Mouse (Mus musculus) hindbrain, embryonic 10.5 days (tissue): Measurements from ENCODE around the gene Epas1. TPM values are rescaled to one million over a fixed set of nuclear protein-coding genes. Genes with fewer than 3 reads are reported as not detected.

Experiments used
- DNase-seq: peaks from one replicate; pipeline ENCODE4 v3.0.0-alpha.2; 2017; ENCODE audit warnings: low spot score
- H3K27ac ChIP-seq: fragments of 300-500 bp; sonication (generic); 2 replicates; pipeline ENCODE4 v1.5.1; 2016; ENCODE audit warnings: mild to moderate bottlenecking, moderate library complexity
- H3K27me3 ChIP-seq: fragments of 300-500 bp; sonication (generic); 2 replicates; pipeline ENCODE4 v1.6.1; 2016; ENCODE audit warnings: mild to moderate bottlenecking; ENCODE audit not compliant: poor library complexity, insufficient read depth, severe bottlenecking
- H3K36me3 ChIP-seq: fragments of 300-500 bp; sonication (generic); 2 replicates; pipeline ENCODE4 v1.6.1; 2016; ENCODE audit warnings: mild to moderate bottlenecking, moderate library complexity
- H3K4me1 ChIP-seq: fragments of 300-500 bp; sonication (generic); replicated peaks from 2 replicates; pipeline ENCODE4 v1.6.1; 2016; ENCODE audit warnings: mild to moderate bottlenecking
- H3K4me3 ChIP-seq: fragments of 300-500 bp; sonication (generic); 2 replicates; pipeline ENCODE4 v1.5.1; 2016; ENCODE audit warnings: mild to moderate bottlenecking, moderate library complexity
- H3K9me3 ChIP-seq: fragments of 300-500 bp; sonication (generic); 2 replicates; pipeline ENCODE4 v1.6.1; 2016; ENCODE audit warnings: mild to moderate bottlenecking, moderate library complexity
- WGBS: fragments of 180-500 bp; shearing (Covaris S2); methylation state at CpG from one replicate; pipeline ENCODE4 v1.1.7; 2016; 5-methylcytosine and 5-hydroxymethylcytosine counted together
- polyA plus RNA-seq: library from polyadenylated mRNA; unstranded; fragments of >200 nt; fragmentation: Nextera tagmentation; extraction: Ambion mirVana; gene quantifications from 2 replicates; pipeline ENCODE4 v1.2.1, GENCODE M21; 2016

Epas1 gene
- polyA plus RNA-seq, 1 experiment from 2014 or later: 2.9 TPM

DNA sequence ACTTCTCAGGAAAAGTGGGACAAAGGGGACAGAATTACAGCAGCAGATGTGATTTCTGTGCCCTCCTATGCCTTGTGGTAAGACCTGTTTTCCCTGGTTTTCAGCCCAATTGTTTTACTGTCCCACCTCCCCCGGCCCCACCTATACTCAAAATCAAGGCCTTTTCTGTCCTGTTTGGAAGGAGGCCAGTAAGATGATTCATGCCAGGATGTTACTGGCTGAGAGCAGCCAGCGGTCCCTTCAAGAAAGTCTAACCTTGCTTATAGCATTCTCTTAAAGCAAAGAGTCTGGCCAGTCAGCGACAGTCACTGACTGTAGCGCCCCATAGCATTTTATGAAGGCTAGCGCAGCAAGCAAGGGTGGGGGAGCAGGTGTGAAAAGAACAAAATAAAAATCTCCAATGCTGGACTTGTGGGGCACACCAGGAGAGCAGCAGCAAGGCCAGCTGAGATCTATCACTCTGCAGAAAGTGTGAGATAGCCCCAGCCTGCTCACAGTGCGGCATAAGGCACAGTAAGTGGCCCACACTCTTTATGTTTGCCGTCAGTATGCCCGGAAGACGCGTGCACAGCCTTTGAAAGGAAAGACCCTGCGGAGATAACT lies 47.8 kb downstream of the Epas1 start:
- H3K4me3 ChIP-seq: no peak overlapping the region
- peaks cover 19% of the 10 kb centered on the region for H3K4me1 ChIP-seq
- H3K9me3 ChIP-seq: no peaks in the 10 kb centered on the region
- no peaks in the 10 kb centered on the region for H3K36me3 ChIP-seq
- peak overlapping the region; percentile 30; the same call in 1 of the 2 replicates for H3K27ac ChIP-seq
- DNase-seq: no peak
- H3K27me3 ChIP-seq: no peaks in the 10 kb centered on the region
- 78% methylated on average over 11 of the region's 11 CpGs for WGBS

DNA sequence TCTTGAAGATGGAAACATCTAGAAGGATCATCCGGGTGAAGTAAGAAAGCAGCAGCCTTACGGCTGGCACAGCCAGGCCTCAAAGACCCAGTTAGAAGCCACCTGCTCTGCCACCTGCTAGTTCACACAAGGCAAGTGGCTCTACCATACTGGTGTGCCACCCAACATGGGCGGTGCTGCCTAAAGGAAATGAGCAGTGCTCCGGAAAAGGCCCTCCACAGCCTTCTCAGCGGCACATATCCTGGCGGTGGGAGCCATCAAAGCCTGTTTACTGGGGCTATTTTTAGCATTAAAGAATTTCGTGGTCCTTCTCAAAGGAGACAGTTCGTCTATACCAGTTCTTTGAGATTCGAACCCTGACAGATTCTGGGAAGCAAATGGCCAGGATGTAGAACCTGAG lies 48.4 kb downstream of the Epas1 start:
- Histone ChIP-seq H3K9me3 (no peaks in the 10 kb centered on the region), H3K4me3 (no peak overlapping the region), H3K36me3 (no peaks in the 10 kb centered on the region), H3K27ac (peak overlapping the region; percentile 62; the same call in 1 of the 2 replicates), H3K27me3 (no peaks in the 10 kb centered on the region), H3K4me1 (peaks cover 19% of the 10 kb centered on the region)
- WGBS: 69% methylated on average over 9 of the region's 9 CpGs
- no peak for DNase-seq

DNA sequence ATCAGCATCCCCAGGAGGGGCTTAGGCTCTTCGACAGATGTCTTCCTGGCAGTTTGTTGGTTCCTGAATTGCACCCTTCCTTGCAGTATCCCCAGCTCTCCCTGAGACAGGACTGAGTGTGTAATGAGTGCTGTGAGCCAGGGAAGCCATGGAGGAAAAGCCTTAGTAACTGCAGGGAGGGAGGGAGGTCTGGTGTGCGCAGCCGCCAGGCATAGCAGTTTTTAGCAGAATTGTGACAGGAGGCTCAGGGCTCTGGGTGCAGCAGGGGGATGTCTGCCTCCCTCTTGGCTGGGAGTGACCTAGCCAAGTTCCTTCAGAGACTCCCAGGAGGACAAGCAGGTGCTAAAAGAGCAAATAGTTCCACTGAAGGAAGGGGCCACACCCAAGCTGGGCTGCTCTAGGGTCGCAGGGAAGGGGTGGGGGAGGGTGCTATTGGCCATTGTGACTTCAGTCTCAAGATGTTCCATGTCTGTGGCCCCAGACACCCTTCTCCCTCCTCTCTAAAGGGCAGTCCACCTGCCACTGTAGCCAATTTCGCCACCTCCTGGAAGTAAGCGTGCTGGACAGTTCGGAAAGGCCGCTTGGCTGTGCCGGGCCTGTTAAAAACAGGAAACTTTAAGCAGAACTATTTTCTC lies 49.0 kb downstream of the Epas1 start:
- no peaks in the 10 kb centered on the region for H3K27me3 ChIP-seq
- H3K4me1 ChIP-seq: peaks cover 19% of the 10 kb centered on the region
- no peak overlapping the region for H3K4me3 ChIP-seq
- peak overlapping the region; percentile 62 for H3K27ac ChIP-seq
- 71% methylated on average over 9 of the region's 9 CpGs for WGBS
- no peak for DNase-seq
- no peaks in the 10 kb centered on the region for H3K36me3 ChIP-seq
- H3K9me3 ChIP-seq: no peaks in the 10 kb centered on the region

DNA sequence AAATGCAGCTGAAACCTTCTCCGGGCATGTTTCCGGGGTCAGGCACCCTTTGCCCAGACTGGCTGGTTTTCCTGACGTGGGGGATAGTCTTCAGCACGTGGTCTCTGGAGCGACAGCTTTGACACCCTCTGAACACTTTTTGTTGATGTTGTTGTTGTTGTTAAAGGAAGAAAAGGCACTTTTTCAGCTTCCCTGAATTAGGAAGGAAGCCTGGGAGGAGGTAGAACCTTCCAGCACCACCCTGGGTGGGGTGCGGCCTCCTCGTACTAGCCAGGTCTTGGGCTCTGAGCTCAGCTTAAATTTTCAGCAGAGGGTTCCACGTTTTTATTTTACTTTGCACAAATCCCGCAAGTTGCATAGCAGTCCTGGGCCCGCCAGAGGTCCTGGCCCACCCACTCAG lies 49.6 kb downstream of the Epas1 start:
- no peak overlapping the region for H3K4me3 ChIP-seq
- H3K27ac ChIP-seq: no peak overlapping the region
- H3K4me1 ChIP-seq: peaks cover 19% of the 10 kb centered on the region
- no peaks in the 10 kb centered on the region for H3K27me3 ChIP-seq
- no peaks in the 10 kb centered on the region for H3K9me3 ChIP-seq
- no peaks in the 10 kb centered on the region for H3K36me3 ChIP-seq
- 79% methylated on average over 10 of the region's 10 CpGs for WGBS
- DNase-seq: no peak

DNA sequence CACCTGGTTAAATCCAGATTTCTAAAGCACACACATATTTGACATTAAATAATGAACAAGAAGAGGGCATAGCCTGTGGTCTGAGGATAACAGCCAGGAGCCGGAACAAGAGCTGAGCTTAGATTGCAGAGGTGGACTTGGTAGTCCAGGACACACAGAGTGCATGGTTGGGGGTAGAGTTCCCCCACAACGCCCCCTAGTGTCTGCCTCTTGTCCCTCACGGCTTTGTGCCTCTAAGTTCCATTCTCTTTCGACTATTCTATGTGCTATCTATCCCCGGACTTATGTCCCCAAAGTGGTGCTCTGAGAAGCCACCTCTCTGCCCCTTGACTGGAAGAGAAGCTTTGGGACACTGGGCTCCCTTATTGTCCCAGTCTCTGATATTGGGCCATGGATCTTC lies 50.2 kb downstream of the Epas1 start:
- no peak for DNase-seq
- Histone ChIP-seq H3K27me3 (no peaks in the 10 kb centered on the region), H3K9me3 (no peaks in the 10 kb centered on the region), H3K4me3 (no peak overlapping the region), H3K36me3 (no peaks in the 10 kb centered on the region), H3K4me1 (peaks cover 19% of the 10 kb centered on the region), H3K27ac (no peak overlapping the region)
- 82% methylated on average over 5 of the region's 5 CpGs for WGBS

DNA sequence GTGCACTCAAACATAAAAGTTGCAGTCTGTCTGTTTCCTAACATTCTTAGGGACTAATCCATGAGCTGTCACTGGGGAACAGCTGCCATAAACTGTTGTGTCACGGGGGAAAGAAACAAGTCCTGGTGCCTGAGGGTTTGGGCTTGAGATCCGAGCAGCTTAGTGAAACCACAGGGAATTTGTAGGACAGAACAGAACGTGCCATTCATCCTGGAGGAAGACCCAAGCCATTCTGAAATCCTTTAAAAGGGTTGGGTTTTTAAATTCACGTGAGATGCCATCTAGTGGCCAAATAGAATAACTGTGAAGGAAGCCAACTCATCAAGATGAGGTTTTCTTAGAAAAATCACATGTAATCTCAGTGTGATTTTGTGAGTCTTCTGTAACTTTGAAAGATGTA lies 58.5 kb downstream of the Epas1 start:
- 0 out of 2 replicates have a peak, but pooled peaks cover 4% of the 10 kb centered on the region for H3K4me1 ChIP-seq
- no peaks in the 10 kb centered on the region for H3K36me3 ChIP-seq
- peak; percentile 10 for DNase-seq
- WGBS: 3% methylated on average over 4 of the region's 4 CpGs
- no peaks in the 10 kb centered on the region for H3K27me3 ChIP-seq
- no peak overlapping the region for H3K27ac ChIP-seq
- no peak overlapping the region for H3K4me3 ChIP-seq
- H3K9me3 ChIP-seq: no peaks in the 10 kb centered on the region

DNA sequence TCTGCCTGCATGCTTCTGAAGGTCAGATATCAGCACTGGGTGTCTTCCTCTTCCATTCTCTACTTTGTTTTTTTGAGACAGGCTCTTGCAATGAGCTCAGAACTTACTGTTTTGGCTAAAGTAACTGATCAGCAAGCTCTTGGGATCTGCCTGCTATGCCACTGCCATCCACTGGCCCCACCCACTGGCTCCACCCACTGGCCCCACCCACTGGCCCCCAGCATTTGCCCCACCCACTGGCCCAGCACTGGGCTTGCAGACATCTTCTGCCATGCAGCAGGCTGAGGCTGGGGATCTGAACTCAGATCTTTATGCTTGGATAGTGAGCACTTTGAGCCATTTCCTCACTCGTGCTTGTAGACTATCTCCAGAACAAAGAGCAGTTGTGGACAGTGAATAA lies 60.8 kb downstream of the Epas1 start:
- no peaks in the 10 kb centered on the region for H3K36me3 ChIP-seq
- 53% methylated on average over 1 of the region's 1 CpGs for WGBS
- H3K27me3 ChIP-seq: 0 out of 2 replicates have a peak, but pooled peaks cover 2% of the 10 kb centered on the region
- no peak overlapping the region for H3K27ac ChIP-seq
- peak; percentile 19 for DNase-seq
- H3K9me3 ChIP-seq: no peaks in the 10 kb centered on the region
- 0 out of 2 replicates have a peak, but pooled peaks cover 4% of the 10 kb centered on the region for H3K4me1 ChIP-seq
- no peak overlapping the region for H3K4me3 ChIP-seq

DNA sequence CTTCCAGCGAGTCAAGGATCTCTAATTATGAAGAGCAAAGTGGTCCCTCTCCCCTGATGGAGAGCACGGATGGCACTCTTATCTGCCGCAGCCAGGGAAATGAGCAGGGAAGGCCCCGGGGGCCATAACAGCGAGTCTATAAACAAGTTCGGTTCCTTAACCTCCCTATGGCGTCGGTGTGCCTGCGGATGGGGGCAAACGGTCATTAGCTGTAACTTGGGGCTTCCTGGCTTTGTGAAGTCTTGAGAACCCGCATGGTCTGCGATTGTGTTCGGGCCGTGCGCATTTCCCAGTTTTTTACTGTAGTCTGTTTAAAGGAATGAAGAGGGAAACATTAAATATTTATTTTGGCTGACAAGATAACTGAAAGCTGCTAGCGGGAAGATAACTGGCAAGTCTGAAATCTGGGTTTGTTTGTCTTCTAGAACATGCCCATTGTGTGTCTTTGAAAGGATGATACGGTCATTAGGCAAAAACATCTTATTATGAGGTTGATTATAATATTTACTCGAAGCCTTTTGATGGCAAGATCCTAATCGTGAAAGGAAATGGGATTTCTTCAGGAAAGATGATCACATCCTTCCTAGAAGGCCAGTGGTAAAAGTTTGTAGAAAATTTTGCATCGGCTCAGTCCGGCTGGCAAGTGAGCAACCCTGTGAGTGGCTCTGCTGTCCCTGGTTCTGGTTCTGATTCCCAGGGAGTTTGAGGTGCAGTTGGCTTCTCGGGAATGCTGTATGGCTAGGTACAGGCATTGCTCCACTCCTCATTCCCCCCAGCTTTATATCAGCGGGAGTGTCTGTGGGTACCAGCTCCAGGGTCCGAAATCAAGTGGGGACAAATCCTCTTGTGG lies 61.7 kb downstream of the Epas1 start:
- Histone ChIP-seq H3K27me3 (0 out of 2 replicates have a peak, but pooled peaks cover 2% of the 10 kb centered on the region), H3K4me3 (no peak overlapping the region), H3K9me3 (no peaks in the 10 kb centered on the region), H3K36me3 (no peaks in the 10 kb centered on the region), H3K27ac (no peak overlapping the region), H3K4me1 (peaks cover 9% of the 10 kb centered on the region; the same call in 1 of the 2 replicates)
- WGBS: 88% methylated on average over 24 of the region's 24 CpGs
- DNase-seq: no peak

DNA sequence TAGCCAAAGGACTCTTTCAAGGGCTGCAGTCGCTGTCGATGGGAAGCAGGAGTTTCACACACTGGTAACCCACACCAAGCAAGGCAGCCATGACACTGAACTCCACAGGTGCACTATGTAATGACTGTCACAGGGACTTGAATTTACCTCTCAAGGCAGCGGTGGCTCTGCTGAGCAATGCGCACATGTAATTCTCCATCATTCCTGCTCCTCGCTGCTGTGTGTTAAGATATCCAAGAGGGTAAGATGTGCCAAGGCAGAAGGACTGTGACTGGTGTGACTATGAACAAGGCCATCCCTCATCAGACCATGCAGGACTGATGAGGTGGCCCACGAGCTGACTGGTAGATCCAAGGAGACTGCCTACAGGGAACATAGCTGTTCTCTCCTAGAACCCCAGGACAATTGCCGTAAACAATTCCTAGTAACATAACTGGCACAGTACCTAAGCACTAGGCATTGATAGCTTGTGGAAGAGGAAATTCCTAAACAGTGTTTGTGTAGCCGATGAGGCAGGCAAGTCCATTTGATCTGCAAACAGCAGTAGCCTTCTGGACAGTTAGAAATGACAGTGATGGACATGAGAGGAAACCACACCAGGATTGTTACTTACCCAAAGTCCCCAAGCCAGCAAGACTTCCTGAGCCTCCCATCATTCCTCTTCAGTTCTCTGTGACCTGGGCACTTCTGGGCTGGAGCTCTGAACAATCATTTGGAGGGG lies 68.7 kb downstream of the Epas1 start:
- Histone ChIP-seq H3K36me3 (no peaks in the 10 kb centered on the region), H3K27me3 (0 out of 2 replicates have a peak, but pooled peaks cover 2% of the 10 kb centered on the region), H3K4me3 (no peak overlapping the region), H3K4me1 (peaks cover 5% of the 10 kb centered on the region; the same call in 1 of the 2 replicates), H3K9me3 (no peaks in the 10 kb centered on the region), H3K27ac (no peak overlapping the region)
- WGBS: 92% methylated on average over 8 of the region's 8 CpGs
- DNase-seq: no peak

DNA sequence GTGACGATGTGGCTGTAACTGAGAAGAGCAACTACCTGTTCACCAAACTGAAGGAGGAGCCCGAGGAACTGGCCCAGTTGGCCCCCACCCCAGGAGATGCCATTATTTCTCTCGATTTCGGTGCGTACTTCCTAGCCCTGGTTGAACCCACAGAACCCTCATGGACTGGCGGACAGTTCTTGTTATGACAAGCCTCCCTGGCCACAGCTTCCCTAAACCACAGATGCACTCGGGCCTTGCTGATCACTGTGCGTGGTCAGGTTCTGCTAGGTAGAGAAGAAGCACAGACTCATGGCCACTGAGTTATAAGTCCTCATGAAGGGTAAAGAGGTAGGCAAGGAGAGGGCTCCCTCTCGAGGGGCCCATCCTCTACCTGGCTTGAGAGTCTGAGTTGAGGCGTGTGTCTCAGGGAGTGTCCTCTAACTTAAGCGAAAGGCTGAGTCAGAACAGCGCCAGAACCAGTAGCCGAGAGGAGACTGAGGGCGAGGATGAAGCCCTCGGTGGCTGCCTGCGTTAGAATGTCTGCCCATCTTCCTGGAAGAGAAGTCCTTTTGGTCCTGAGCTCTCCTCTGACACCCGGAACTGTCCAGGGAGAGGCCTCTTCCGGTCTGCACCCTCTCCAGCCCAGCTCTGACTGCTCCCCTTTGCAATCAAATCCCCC lies 71.1 kb downstream of the Epas1 start:
- H3K27me3 ChIP-seq: no peaks in the 10 kb centered on the region
- WGBS: 89% methylated on average over 18 of the region's 18 CpGs
- peaks cover 3% of the 10 kb centered on the region; the same call in 1 of the 2 replicates for H3K4me1 ChIP-seq
- no peak overlapping the region for H3K4me3 ChIP-seq
- no peaks in the 10 kb centered on the region for H3K36me3 ChIP-seq
- H3K27ac ChIP-seq: no peak overlapping the region
- H3K9me3 ChIP-seq: no peaks in the 10 kb centered on the region
- DNase-seq: no peak

DNA sequence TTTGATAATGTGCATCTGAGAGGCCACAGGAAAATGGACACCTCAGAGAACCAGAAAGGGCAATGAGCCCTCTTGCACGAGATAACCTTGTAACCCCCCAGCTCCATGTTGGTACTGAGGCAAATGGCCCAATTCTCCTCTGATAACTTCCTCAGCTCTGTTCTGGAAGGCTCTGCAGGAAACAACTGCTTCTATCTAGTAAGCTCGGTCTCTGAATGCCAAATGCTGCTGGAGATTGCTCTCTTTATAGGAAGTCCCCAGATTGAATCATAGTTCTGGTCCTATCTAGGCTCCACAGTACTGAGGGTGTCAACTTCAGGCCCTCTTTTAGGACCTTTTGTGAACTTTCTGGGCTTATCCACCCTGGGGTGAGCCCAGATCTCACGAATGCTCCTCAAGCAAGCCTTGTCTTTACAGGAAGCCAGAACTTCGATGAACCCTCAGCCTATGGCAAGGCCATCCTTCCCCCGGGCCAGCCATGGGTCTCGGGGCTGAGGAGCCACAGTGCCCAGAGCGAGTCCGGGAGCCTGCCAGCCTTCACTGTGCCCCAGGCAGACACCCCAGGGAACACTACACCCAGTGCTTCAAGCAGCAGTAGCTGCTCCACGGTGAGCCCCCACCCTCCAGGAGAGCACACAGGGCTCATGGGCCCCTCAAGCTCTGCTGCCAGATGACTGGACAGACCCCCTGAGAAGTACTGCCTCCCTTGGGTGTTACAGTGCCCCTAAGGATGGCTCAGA lies 71.8 kb downstream of the Epas1 start:
- Histone ChIP-seq H3K9me3 (no peaks in the 10 kb centered on the region), H3K4me3 (no peak overlapping the region), H3K36me3 (no peaks in the 10 kb centered on the region), H3K27me3 (no peaks in the 10 kb centered on the region), H3K4me1 (no peaks in the 10 kb centered on the region), H3K27ac (no peak overlapping the region)
- DNase-seq: no peak
- 90% methylated on average over 9 of the region's 9 CpGs for WGBS
